Mouse (Mus musculus): Measurements from ENCODE around the gene Cfp.

Gene Cfp

DNA sequence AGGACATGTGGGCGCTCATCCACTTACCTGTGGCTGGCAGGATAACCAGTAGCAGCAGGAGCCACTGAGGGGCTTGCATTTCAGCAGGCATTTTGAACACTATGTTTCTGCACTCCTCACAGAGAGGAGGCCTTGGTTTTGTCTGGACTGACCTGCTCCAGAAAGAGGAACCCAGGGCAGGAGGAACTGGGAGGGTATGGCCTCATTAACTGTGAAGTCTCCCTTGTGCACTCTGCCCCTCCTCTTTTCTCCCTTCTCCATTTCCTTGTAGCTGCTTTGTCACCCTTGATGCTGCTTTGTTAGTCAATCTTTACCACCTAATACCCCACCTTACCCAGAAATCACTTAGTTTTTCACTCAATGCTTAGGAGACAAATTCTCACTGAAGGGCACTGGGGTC, at the start of gene Cfp:
TSS of gene Cfp (minus strand) at position 192 of the 400 bp plus-strand sequence.
- no peak for TF ChIP-seq GATA4 (IDR thresholded peaks at IDR 0.05; ENCODE audit: insufficient replicate concordance, low read length)

DNA sequence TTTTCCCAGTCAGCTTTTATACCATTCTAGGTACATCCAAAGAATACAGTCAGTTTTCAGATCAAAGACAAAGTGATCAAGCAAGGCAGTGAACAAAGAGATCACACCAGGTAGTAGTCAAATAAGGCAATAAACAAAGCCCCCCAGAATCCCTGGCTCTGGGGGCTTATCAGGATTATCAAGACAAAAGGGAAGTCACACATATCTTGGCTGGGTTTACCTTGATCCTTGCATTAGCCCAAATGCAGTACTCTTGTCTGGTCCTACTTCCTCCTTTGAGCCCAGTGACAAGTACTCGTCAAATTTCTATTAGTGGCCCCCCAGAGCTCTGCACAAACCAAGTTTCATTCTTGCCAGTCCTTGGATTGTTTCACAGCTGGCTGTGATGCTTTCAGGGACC, 49.5 kb upstream of the Cfp start:
- no peak for TF ChIP-seq GATA4 (IDR thresholded peaks at IDR 0.05; ENCODE audit: insufficient replicate concordance, low read length)

DNA sequence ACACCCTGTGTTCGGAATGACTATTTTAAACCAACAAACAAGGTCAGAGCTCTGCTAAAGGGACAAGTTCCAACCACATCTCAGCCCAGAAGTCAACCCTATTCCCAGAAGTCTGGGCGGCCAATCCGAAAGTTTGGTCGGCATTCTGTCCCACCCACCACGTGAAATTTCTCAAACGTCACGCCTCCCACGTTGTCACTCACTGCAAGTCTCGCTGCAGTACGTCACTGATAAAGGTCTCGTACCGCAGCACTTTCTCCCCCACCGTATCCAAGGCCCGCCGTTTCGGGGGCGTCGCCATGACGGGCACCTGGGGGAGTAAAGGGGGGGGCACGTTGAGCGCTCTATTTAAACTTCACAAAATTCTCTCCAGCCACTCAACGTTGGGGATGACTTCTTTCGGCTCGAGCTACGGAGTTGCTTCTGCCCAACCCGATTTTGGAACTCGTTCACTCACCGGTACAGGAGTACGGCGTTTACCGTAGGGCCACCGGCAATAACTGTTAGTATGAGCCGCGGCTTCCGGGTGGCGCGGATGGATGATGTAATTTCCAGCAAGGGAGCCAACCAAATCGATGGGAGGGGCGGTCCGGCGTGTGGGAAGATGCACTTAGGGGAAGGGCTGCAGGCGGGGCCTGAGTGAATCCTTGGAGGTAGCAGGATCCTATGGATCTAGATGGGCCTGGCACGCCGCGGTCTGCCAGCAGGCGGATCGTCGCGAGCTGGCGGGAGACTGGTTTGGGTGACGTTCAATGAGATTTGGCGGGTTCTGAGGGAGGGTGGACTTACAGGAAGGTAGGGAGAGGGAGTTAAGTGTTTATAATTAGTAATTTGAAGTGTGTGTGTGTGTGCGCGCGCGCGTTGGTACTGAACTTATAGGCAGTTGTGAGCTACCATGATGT, 30.4 kb upstream of the Cfp start, which contains the start of gene Uxt:
TSS of gene Uxt (minus strand) at position 541 of the 902 bp plus-strand sequence.
- TF ChIP-seq GATA4 (IDR thresholded peaks at IDR 0.05; ENCODE audit: insufficient replicate concordance, low read length) = peak; percentile 14; the same call in 1 of the 2 replicates

DNA sequence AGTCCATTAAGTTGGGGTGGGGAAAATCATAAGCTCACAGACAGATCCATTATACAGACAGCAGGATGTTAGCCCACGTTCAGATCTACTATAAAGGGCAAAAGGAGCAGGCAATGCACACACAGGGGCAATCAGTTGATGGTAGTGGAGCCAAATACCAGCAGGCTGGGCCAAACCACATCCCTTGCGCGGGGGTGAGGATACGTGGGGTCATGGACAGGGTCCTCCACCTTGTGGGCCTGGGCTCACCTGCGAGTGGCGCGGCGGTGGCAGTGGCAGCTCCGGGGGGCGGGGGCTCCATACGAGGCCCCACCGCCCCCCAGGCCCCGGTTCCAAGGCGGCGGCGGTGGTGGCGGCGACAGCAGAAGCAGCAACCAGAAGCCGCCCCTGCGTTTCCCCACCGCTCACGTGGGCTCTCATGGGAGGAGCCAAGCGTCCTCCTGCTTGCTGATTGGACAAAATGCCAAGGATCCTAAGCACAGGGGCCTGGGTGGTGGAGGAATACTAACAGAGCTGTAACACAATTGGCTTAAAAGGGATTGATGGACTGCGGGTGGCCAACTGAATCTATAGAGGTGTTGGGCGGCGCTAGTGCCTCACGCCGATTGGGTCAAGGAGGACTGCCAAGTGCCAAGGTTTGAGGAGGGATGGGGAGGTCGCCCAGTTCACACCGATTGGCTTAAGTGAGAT, 19.0 kb upstream of the Cfp start, which contains the start of gene Elk1:
TSS of gene Elk1 (minus strand) at position 418 of the 690 bp plus-strand sequence.
- TF ChIP-seq GATA4 (IDR thresholded peaks at IDR 0.05; ENCODE audit: insufficient replicate concordance, low read length) = no peak

DNA sequence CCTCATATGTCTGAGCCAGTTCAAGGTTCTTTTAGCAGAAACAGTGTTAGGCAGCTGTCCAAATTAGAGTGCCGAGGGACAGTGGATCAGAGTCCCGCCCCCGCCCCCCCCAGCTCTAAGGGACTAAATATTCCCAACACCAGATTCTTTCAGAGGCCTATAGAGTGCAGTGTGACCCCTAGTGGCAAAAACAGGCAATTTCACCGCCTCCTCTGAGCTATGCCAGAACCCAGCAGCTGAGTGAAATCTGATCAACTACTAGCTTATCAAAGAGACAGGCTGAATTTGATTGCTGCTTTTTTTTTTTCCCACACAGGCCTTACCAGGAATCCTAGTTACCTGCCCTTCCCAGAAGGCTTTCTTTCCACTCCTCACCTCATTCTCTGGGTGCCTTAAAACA, 14.7 kb upstream of the Cfp start:
- no peak for TF ChIP-seq GATA4 (IDR thresholded peaks at IDR 0.05; ENCODE audit: insufficient replicate concordance, low read length)

DNA sequence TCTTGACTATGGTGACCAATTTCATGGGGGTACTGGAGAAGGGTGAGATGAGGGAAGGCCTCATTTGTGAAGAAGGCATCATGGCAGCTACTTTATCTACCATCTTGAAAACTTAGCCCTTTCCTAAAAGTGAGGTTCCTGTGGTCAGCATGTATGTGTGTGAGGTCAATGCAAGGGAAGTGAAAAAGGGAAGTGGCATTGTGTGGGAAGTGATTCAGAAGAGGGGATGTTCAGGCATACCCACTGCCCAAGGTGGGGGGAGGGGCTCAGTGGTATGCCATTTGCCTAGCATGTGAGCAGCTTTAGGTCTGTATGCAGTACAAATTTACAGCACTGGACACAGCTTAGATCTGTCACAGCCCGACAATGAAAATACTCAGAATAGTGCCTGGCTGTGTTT, 608 bp upstream of the Cfp start:
- no peak for TF ChIP-seq GATA4 (IDR thresholded peaks at IDR 0.05; ENCODE audit: insufficient replicate concordance, low read length)

DNA sequence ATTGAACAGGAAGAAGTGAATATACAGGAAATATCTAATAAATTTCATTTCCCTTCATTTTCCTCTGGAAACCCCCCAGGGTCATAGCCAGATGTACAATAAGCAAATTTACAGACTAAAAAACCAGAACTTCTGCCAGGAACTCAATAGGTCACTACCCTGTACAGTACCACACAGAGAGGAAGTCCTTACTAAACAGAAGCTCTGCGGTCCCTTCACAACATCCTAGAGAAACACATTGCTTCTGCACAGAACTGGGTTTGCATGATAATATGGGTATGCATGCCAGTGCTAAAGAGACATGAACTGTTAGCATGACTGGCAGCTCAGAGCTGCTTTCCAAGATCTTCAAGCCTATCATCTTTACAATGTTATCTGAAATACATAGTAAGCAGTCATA, 1.5 kb downstream of the Cfp start:
- no peak for TF ChIP-seq GATA4 (IDR thresholded peaks at IDR 0.05; ENCODE audit: insufficient replicate concordance, low read length)

DNA sequence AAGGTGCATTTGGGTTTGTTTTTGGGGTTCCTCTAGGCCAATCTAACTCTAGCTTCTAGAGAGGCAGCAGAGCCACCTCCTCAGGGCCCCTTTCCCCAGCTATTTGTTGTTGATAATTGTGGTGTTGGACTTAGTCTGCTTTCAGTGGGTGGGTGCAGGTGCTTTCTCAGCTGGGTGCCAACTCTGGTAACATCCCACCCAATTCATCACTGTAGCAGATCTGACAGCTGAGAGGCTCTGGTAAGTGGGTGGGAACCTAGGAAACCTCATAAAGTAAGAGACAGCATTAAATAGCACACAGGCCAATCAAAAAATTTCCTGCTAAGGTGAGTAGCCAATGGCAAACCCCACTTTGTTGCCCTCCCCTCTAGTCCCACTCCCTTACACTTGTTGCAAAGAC, 6.4 kb downstream of the Cfp start:
- no peak for TF ChIP-seq GATA4 (IDR thresholded peaks at IDR 0.05; ENCODE audit: insufficient replicate concordance, low read length)

DNA sequence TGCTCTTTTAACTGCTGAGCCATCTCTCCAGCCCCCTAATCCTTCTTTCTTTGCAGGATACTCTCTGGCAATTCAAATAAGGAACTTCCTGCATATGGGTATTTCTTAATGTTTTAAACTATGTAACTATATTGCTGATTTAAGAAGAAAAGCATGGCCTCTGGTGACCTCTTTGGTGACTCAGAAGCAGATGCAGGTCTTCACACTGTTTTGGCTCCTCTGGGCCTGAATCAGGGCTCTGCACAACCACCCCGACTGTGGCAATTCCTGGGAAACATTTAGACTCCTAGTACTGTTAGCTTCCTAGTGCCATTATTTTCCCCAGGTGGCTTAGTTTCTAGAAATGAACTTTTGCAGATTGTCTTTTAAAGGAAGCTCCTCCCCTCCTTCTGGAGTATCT, 7.8 kb downstream of the Cfp start:
- TF ChIP-seq GATA4 (IDR thresholded peaks at IDR 0.05; ENCODE audit: insufficient replicate concordance, low read length) = no peak

DNA sequence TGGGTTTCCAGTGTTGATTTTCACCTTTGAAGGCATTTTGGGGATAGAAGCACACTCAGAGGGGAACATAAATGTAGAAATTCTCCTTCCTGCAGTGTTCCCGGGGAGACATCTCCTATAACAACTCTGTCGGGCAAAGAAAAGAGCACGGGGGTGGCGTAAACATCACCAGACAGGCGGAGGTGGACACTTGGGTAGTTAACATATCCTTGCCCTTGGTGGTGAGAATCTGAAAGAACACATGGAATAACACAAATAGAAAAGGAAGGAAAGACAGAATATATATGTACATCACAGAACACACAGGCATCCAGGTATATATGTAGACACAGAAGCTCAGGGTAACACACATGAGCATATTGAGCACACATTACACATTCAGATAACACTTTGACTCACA, 10.0 kb downstream of the Cfp start:
- no peak for TF ChIP-seq GATA4 (IDR thresholded peaks at IDR 0.05; ENCODE audit: insufficient replicate concordance, low read length)

DNA sequence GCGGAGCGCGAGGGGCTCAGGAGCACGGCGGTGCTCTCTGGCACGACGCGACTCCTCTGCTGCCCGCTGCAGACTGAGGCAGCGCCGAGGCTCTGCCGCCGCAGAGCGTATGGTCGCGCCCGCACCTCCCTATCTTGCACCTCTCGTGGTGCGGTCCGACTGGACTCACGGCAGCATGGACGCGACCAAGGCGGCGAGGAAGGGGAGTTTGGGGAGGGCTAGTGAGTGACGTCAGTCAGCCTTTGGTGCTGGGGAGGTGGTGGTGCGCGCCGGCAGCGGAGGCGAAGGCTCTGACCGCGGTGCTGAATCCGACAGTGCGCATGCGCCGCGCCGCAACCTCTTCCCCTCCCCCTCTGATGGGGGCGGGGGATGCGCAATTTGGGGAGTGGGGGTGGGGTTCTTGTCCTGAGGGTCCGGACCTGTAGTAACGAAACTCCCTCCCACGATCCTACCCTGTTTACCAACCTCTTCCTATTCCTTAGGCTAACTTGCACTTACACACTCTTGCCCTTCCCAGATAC, 10.5 kb downstream of the Cfp start, which contains the start of gene Syn1:
TSS of gene Syn1 (minus strand) at position 161 of the 521 bp plus-strand sequence.
- TF ChIP-seq GATA4 (IDR thresholded peaks at IDR 0.05; ENCODE audit: insufficient replicate concordance, low read length) = no peak

DNA sequence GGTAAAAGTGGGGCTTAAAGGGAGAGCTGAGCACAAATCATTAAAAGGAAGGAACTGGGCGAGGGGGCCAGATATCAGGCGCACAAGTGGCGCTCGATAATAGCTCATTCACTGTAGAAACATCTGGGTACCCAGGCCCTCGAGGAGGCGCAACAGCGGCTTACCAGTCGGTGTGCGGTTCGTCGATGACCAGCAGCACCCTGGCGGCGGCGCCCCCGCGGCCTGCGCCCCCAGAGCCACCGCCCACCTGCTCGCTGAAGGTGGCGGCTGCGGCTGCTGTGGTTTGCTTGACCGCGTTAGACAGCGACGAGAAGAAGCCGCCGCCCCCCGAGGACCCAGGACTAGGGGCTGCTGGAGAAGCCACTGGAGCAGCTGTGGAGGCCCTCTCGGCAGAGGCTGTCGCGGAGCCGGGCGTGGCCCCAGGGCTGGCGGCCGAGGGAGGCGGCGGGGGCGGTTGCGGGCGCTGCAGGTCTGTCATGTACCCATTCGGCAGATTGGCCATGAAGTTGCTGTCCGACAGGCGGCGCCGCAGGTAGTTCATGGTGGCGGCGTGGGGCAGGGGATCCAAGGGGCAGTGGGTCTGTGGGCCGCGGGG, 11.0 kb downstream of the Cfp start:
- TF ChIP-seq GATA4 (IDR thresholded peaks at IDR 0.05; ENCODE audit: insufficient replicate concordance, low read length) = no peak

DNA sequence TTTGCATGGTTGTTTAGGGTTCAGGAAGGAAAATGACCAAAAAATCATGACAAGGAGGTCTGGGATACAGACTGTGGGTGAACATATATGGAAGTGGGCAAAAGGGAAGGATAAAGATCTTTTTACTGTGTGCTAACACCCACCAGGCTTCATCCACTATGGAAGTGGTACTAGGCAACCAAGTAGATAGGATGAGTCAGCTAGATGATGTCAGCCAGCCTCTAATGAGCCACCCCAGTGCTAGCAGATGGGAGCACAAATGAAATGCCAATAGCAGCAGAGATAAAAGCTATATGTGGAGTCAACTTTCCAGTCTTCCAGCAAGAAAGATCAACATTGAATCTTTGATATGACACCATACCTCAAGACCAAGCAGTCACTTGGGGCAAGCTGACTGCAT, 16.3 kb downstream of the Cfp start:
- TF ChIP-seq GATA4 (IDR thresholded peaks at IDR 0.05; ENCODE audit: insufficient replicate concordance, low read length) = no peak

DNA sequence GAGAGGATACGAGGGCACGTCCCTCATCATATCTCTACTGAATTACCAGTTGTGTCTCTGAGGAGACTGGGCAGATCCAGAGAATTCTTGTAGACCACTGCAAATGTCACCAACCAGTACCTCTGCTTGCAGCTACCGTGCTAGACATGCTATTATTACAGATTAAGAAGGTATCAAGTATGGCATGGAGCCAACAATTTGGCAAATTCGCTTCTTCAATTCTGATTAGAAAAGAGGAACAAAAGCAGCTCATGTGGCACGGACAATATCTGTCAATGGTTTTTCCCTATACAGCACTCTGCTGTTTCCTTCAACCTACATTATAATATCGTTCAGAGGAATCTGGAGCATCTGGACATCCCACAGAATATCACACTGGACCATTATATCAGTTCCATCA, 17.6 kb downstream of the Cfp start:
- TF ChIP-seq GATA4 (IDR thresholded peaks at IDR 0.05; ENCODE audit: insufficient replicate concordance, low read length) = no peak

DNA sequence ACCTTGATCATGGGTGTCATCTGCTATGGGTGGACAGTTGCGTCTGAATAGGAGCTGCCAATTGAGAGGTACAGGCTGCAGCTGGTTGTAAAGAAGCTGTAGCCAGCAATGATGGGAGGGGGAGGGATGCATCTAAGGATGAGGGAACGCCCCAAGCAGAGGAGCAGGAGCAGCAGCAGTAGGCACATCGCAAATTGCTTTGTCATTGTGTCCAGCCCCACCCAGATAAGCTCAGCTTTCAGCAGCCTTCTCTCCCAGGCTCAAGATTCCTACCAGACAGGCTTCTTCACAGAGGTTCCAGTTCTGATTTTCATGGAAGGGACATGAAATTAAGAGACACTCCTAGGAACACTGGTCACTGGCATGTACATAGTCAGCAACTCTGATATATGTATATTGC, 21.3 kb downstream of the Cfp start:
- TF ChIP-seq GATA4 (IDR thresholded peaks at IDR 0.05; ENCODE audit: insufficient replicate concordance, low read length) = no peak

Measured in liver, adult (tissue).